Mouse (Mus musculus): ENCODE data around the gene Il10ra.

GRCm38 (mm10) chr9:45282466-45282865 lies 13.5 kb upstream of the Il10ra start:
- TF ChIP-seq POLR2A (IDR thresholded peaks at IDR 0.05; ENCODE audit: low read depth, low read length) (no peak), CTCF (IDR thresholded peaks at IDR 0.05; ENCODE audit: borderline replicate concordance, insufficient read depth, low read length) (no peak)

Data from embryonic fibroblast, embryonic 13.5 days (primary cell).